20 mouse cellular contexts compared by ENCODE assay signal in the genomic region with DNA sequence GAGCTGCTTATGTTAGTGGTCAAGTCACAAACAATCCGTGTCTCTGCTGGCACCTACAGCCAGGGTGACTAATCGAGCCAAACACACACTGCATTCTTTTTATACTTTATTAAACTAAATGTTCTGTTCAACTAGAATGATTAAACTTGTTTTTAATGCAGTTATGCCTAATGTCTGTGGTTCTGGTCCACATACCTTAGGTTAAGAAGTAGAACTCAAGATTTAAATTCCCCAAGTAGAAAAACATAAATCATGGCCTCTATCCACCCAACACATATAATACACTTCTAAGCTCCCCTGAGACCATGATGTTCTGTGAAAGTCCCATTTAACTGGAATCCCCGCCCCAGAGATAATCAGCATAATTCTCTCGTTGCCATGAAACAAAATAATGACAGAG. TPM values are rescaled to one million over a fixed set of nuclear protein-coding genes. Genes with fewer than 3 reads are reported as not detected.
"Had no signal": no experiment of that assay in that cellular context is flagged by ENCODE, and none has a peak within 500 bp of the region (broad histone marks: within the 10 kb centered on the region; RNA-seq: fewer than 3 reads in every experiment).

No protein-coding gene starts in this region.

- H3K27me3 ChIP-seq: midbrain, embryonic 12.5 days; midbrain, embryonic 15.5 days; neural tube, embryonic 12.5 days; neural tube, embryonic 15.5 days; stomach, embryonic 15.5 days had no signal

- H3K9me3 ChIP-seq: liver, embryonic 13.5 days; midbrain, embryonic 12.5 days; midbrain, embryonic 15.5 days; neural tube, embryonic 12.5 days; neural tube, embryonic 15.5 days; stomach, embryonic 15.5 days had no signal

- H3K4me2 ChIP-seq: liver, embryonic 13.5 days; midbrain, embryonic 12.5 days; midbrain, embryonic 15.5 days; neural tube, embryonic 12.5 days; neural tube, embryonic 15.5 days; stomach, embryonic 15.5 days had no signal

- H3K9ac ChIP-seq: liver, embryonic 13.5 days; midbrain, embryonic 12.5 days; midbrain, embryonic 15.5 days; neural tube, embryonic 12.5 days; neural tube, embryonic 15.5 days; stomach, embryonic 15.5 days had no signal

- H3K36me3 ChIP-seq: liver, embryonic 13.5 days; stomach, embryonic 15.5 days had no signal

- ATAC-seq: midbrain, embryonic 15.5 days had no signal

- H3K4me1 ChIP-seq: liver, embryonic 13.5 days; neural tube, embryonic 12.5 days had no signal

- H3K27ac ChIP-seq: kidney, postnatal 0 days; liver, embryonic 13.5 days; macrophage; midbrain, embryonic 12.5 days; midbrain, embryonic 15.5 days; neural tube, embryonic 12.5 days; neural tube, embryonic 15.5 days; stomach, embryonic 15.5 days had no signal

- H3K4me3 ChIP-seq: liver, embryonic 13.5 days; midbrain, embryonic 12.5 days; midbrain, embryonic 15.5 days; neural tube, embryonic 12.5 days; neural tube, embryonic 15.5 days; stomach, embryonic 15.5 days had no signal

- DNase-seq: kidney, adult 2 months; kidney, postnatal 25 days; liver, embryonic 13.5 days; lung, adult 2 months; lung, postnatal 14 days; right cerebral cortex, adult 18-20 months; right cerebral cortex, postnatal 14 days; right cerebral cortex, postnatal 4 days; spleen, adult 18-20 months; thymus, adult 18-20 months; thymus, postnatal 36 days had no signal

RNA-seq across cellular contexts. Expression of a gene that starts 4.2 kb away (rescaled TPM):
- total RNA-seq: liver, adult 2 months; megakaryocyte, adult 5-6 weeks had no signal
- polyA plus RNA-seq: liver, adult 2 months; macrophage had no signal

RNA-seq across cellular contexts. Expression of a gene that starts 54.1 kb away (rescaled TPM):
- polyA plus RNA-seq: macrophage had no signal
